Mouse (Mus musculus) spleen, adult 2 months (tissue): ENCODE results near the gene Edn1.

ENCODE experiments used
- CTCF ChIP-seq: fragments of 200-500 bp; IDR thresholded peaks from 2 replicates; pipeline ENCODE4 v1.5.1; 2011; ENCODE audit warnings: mild to moderate bottlenecking, inconsistent platforms; ENCODE audit not compliant: insufficient read depth, insufficient read length, insufficient replicate concordance; ENCODE audit errors: extremely low read depth
- POLR2A ChIP-seq: fragments of 200-500 bp; IDR thresholded peaks from 2 replicates; pipeline ENCODE4 v1.6.1; 2011; ENCODE audit warnings: low read depth, low read length, inconsistent platforms

DNA sequence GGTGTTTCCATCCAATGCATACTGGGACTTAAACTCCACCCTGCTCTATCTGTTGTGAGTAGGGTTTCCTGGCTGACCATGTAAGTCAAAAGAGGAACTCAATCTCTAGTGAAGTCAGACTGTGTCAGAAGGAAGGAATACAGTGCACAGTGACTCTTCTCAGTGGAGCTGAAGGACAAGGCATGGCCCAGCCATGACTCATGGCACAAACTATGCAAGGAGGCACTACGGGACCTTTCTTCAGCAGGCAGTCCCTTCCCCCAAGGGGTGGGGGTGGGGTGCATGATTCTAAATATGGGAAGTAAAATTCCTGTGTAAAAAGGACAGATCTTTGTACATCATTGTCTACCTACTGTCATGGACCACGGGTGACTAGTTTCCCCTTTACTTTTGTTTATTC is 27.3 kb downstream of the Edn1 start:
- TF ChIP-seq CTCF (no peak), POLR2A (no peak)
